Mouse (Mus musculus): ENCODE data around the gene Troap. TPM values are rescaled to one million over a fixed set of nuclear protein-coding genes. Genes with fewer than 3 reads are reported as not detected.
"Not testable (repeated sequence)": the region's sequence is repeated elsewhere in the genome, so short reads cannot be mapped to it uniquely, and the experiment has no call there.

Gene Troap
- polyA plus RNA-seq, 1 experiment, result 13.2 TPM

DNA sequence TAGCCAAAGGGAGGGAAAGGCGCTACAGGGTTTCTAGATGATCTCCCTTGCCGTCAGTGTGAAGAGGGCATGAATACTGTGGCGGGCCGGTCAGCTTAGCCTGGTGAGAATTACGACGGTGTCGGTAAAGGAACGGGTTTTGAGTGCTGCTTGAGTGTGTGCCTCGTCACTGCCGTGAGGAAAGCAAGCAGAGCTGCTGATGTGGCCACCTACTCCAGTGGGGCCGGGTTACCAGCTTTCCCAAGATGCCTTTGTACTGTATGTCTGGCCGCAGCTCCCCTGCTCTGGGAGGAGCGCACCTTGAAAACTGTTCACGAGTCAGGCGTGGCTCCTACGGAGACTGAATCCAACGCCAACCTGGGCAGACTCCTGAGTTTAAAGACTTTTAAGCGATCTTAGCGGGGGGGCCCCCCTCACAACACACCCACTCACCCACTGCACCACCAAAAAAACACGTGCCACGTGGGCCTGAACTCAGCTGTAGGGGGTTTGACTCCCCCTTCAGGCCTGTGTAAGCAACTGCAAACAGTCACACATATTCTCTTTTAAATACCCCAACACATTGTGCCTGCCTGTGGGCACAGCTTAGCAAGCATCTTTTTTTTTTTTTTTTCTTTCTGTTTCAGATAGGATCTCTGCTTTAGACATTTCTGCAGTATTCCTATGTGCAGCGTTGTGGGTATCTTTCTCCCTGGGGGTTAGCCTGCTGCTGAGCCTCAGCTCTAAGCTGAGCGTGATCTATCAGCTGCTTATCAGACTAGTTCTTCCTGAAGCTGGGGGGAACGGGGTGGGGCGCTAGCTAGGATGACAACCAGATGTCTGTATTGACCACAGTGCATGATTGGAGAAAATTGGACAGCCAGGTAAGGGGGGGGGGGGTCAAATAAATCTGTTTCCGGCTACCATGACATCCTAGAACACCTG, 34.1 kb upstream of the Troap start:
- WGBS, result 58% methylated on average over 26 of the region's 26 CpGs
- no peak for DNase-seq (ENCODE audit: low read depth, low spot score)

DNA sequence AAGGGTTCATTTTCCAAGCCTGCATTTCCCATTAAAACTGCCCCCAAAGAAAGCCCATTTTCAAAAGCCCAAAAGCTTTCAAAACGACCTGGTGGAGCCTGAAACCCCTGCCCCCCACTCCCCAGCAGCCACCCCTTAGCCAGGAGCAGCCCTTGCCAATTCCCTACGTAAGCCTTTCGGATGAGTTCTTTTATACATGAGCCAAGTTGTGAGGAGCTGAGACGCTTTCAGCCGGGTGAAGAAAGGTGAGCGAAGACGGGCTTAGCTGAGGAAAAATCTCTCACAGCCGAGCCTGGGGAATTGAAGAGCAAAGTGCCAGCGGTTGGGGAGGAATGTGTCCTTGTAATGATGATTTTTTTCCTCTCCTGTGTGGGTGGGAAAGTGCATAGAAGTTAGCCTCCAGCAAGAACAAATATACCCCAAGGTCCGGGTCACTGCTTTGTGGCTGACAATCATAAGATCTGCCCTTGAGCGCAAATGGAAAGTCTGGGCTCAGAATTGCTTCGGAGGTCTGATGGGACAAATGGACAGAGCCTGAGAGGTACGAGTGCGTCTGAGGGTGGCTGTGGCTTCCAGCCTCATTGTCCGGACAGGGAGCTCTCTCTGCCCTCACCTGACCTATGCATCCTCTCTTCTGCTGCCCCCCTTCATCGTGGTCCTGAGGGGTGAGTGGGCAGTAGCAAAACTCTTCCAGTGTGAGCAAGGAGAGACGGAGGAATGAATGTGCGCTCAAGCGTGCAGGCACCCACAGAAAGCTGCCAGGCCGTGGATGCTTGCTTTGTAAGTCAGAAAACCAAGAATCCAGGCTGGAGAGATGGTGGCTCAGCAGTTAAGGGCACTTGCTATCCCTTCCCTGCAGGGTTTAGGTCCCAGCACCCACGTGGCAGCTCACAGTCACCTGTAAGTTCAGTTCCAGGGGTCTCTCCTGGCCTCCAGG, 33.2 kb upstream of the Troap start:
- 64% methylated on average over 21 of the region's 21 CpGs for WGBS
- DNase-seq (ENCODE audit: low read depth, low spot score), result no peak

GRCm38 (mm10) chr15:99042334-99042733, 32.0 kb upstream of the Troap start:
- DNase-seq (ENCODE audit: low read depth, low spot score), result no peak
- 76% methylated on average over 5 of the region's 5 CpGs for WGBS

GRCm38 (mm10) chr15:99044854-99045253, 29.5 kb upstream of the Troap start:
- 24% methylated on average over 3 of the region's 3 CpGs for WGBS
- DNase-seq (ENCODE audit: low read depth, low spot score), result no peak

- not testable (repeated sequence) for DNase-seq (ENCODE audit: low read depth, low spot score)
- 70% methylated on average over 6 of the region's 6 CpGs for WGBS
Observed at GRCm38 (mm10) chr15:99045734-99046133, 28.6 kb upstream of the Troap start.

- no peak for DNase-seq (ENCODE audit: low read depth, low spot score)
- 29% methylated on average over 13 of the region's 13 CpGs for WGBS
Observed at GRCm38 (mm10) chr15:99049473-99050253, 24.7 kb upstream of the Troap start.

DNA sequence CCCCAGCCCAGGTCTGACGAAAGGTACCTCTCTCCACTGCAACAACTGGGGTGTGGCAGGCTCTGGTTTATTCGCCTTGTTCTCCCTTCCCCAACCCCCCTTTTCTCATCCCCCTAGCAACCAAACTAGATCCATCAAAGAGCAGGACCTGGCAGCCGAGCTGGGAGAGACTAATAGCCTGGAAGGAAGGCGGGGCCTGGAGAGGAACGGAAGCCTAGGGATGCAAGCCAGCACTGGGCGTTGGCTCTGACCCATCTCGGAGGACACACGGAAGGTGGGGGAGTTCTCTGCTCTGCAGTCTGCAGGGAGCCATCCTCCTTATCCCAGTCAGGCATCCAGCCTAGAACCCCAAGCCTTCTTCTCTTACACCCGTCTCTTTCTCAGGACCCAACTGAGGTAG, 21.0 kb upstream of the Troap start:
- WGBS, result 23% methylated on average over 9 of the region's 9 CpGs

DNA sequence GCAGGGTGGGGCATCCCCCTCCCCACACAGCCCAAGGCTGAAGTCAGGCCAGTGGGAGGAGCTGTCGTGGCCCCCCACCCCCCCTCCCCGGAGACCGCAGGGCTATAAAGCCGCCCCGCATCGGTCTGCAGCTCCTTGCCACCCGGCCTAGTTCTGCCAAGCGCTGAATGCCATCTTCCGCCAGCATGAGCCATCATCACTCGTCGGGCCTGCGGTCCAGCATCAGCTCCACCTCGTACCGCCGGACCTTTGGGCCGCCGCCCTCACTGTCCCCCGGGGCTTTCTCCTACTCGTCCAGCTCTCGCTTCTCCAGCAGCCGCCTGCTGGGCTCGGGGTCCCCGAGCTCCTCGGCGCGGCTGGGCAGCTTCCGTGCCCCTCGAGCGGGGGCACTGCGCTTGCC, 19.3 kb upstream of the Troap start, which contains the start of gene Prph:
Gene Prph (plus strand): TSS at position 135 of the 400 bp plus-strand sequence.
- no peak for DNase-seq (ENCODE audit: low read depth, low spot score)
- WGBS, result 4% methylated on average over 29 of the region's 30 CpGs

More for the DNA sequence above, 21.0 kb upstream of the Troap start:
- DNase-seq (ENCODE audit: low read depth, low spot score), result no peak

DNA sequence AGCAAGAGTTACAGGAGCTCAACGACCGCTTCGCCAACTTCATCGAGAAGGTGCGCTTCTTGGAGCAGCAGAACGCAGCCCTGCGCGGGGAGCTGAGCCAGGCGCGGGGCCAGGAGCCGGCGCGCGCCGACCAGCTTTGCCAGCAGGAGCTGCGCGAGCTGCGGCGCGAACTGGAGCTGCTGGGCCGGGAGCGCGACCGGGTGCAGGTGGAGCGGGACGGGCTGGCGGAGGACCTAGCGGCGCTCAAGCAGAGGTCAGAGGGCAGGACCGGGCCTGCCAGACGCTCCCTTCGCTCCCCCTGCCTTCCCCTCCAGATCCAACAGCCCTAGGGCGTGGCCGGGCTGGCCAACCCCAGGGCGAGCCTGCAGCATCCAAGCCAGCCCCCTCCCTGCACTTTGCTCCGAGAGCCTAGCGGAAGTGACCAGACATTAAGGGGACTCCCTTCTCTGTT, 18.8 kb upstream of the Troap start:
- DNase-seq (ENCODE audit: low read depth, low spot score), result no peak

GRCm38 (mm10) chr15:99056332-99056731, 18.0 kb upstream of the Troap start:
- DNase-seq (ENCODE audit: low read depth, low spot score), result no peak
- WGBS, result 9% methylated on average over 14 of the region's 14 CpGs

More for the DNA sequence above, 18.8 kb upstream of the Troap start:
- WGBS, result 1% methylated on average over 37 of the region's 37 CpGs

GRCm38 (mm10) chr15:99065557-99066165, 8.7 kb upstream of the Troap start:
- DNase-seq (ENCODE audit: low read depth, low spot score), result no peak
- 60% methylated on average over 12 of the region's 12 CpGs for WGBS

DNA sequence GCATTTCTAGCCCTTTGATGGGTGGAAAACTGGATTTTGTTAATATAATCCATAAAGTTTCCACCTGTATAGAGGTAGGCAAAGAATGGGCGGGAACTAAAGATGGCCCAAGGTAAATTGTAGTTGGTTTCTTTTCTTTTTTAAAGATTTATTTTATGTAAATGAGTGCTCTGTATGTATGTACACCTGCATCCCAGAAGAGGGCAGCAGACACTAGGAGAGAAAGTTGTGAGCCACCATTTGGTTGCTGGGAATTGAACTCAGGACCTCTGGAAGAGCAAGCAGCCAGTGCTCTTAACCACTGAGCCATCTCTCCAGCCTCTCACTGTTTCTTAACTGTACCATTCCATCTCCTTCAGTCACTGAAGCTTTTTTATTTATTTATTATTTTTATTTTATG, 2.4 kb upstream of the Troap start:
- 94% methylated on average over 1 of the region's 1 CpGs for WGBS
- no peak for DNase-seq (ENCODE audit: low read depth, low spot score)

DNA sequence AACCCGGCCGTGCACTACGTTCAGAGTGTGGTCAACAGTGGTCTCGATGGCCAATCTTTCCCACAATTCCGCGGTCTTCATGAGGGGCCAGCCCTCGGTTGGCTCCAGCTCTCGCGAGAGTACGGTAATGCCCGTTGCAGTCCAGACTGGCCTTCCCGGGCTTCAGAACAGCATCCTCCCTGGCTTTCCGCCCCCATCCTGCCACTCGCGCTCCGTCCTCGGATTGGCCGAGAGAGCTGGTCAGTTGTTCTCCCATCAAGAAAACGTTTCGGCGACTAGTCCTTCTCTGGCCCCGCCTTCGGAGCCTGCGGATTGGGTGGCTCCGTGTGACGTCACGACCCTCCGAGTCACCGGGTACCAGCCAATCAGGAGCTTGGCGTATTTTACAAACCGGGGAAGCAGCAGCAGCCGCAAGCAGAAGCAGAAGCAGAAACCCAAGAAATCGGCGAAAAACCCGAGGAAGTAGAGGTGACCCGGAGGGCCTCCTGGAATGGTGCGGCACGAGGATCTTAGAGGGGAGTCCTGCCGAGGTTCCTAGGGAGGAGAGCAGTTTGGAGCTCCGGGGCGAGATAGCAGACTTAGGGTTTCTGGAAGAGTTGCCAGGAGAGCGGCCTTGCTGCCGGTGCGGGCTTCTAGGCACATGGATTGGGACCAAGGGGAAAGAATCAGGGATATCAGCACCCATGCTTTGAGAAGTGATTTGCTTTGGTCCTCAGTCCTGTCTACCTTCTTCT, 392 bp downstream of the Troap start:
- DNase-seq (ENCODE audit: low read depth, low spot score), result peak; percentile 95
- WGBS, result under 1% methylated on average over 44 of the region's 44 CpGs

- 99% methylated on average over 3 of the region's 3 CpGs for WGBS
- DNase-seq (ENCODE audit: low read depth, low spot score), result not testable (repeated sequence)
Observed at GRCm38 (mm10) chr15:99076011-99076410, 1.6 kb downstream of the Troap start.

- WGBS, result 81% methylated on average over 15 of the region's 15 CpGs
- DNase-seq (ENCODE audit: low read depth, low spot score), result no peak
Observed at GRCm38 (mm10) chr15:99078181-99078910, 4.0 kb downstream of the Troap start.

DNA sequence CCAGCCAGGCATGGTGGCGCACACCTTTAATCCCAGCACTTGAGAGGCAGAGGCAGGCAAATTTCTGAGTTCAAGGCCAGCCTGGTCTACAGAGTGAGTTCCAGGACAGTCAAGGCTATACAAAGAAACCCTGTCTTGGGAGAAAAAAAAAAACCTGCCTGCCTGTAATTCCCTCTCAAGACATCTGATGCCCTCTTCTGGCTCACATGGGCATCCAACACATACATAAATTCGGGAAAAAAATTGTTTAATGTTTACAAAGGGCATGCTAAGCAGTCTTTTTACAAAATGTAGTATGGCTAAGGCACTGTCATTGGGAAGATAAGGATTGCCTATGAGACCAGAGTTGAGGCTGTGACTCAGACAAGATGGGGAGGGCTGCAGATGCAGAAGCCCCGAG, 5.4 kb downstream of the Troap start:
- no peak for DNase-seq (ENCODE audit: low read depth, low spot score)
- 59% methylated on average over 3 of the region's 3 CpGs for WGBS

DNA sequence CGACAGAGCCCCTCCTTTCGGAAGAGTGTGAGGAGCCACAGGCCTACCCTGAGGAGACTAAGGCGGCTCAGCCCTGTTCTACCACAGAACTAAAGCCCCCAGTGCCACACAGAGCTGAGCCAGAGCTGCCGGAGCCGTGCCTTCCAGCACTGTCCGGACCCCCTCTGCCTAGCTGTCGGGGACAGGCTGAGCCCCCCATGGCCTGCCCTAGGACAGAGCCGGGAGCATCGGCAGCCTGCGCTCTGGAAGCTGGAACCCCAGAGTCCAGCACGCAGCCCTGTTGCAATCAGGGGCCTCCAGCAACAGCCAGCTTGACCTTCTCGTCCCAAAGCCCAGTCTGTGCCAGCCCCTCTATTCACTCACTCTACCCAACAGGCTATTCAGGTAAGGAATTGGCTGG, 7.9 kb downstream of the Troap start:
- no peak for DNase-seq (ENCODE audit: low read depth, low spot score)
- WGBS, result 98% methylated on average over 12 of the region's 12 CpGs

DNA sequence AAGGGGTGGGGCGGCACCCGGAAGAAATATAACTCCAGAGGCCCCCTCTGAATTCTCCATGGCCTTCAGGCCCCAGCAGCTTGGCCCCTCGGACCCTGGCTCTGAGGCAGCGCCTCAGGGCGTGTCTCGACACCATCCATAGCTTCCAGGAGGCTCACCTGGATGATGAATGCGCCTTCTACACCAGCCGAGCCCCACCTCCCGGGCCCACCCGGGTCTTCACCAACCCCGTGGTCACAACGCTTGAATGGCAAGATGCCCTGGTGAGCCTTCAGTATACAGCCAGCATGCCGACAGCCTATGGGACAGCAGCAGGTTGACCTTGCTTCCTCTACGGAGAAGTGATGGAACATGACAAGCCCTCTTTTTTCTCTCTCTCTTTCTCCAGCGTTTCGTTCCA, 8.5 kb downstream of the Troap start:
- 81% methylated on average over 16 of the region's 16 CpGs for WGBS
- no peak for DNase-seq (ENCODE audit: low read depth, low spot score)
